Mouse (Mus musculus) left cerebral cortex, adult 11 months (tissue): ENCODE results near the gene Nfic.

Experiments used
- DNase-seq: peaks from one replicate; pipeline ENCODE4 v3.0.0; 2022; ENCODE audit warnings: low spot score

The Nfic gene

DNA sequence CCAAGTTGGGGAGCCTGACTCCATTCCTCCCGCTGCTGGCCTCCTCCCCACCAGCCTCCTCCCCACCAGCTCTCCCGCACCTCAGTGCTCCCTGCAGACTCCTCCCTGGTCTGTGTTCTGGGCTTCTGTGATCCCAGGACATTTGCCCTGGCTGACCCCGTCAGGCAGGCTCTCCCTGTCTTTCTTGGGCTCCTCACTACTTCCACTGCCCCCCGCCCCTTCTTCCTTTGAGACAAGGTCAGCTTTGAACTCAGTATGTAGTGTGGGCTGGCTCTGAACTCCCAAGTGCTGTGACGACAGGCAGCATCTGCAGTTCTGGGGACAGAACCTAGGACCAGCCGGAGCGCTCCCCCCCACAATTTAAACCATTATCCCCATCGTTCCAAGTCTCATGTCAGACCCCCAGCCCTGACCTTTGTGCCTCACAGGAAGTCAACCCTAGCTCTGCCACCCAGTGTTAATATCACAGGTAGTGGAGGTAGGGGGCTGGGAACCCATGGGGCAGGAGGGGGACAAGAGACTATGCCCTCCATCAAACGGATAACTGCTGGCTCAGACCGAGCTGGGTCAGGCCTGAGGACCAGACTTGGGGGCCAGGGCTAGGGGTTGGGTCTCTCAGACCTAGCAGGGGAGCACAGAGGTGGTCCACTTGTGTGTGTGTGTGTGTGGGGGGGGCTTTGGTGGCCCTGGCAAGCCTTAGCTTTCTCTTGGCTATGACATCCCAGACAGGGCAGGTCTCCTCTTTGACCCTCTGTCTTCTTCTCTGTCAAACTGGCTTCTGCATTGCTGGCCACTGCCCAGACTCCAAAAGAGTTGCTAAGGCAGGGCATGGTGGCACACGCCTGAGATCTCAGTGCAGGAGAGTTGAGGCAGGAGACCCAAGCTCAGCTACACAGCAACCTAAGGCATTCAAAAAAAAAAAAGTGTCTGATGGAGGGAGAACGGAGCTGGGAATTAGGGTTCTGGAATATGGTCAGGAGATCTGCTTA is 37.9 kb downstream of the Nfic start:
- no peak for DNase-seq

DNA sequence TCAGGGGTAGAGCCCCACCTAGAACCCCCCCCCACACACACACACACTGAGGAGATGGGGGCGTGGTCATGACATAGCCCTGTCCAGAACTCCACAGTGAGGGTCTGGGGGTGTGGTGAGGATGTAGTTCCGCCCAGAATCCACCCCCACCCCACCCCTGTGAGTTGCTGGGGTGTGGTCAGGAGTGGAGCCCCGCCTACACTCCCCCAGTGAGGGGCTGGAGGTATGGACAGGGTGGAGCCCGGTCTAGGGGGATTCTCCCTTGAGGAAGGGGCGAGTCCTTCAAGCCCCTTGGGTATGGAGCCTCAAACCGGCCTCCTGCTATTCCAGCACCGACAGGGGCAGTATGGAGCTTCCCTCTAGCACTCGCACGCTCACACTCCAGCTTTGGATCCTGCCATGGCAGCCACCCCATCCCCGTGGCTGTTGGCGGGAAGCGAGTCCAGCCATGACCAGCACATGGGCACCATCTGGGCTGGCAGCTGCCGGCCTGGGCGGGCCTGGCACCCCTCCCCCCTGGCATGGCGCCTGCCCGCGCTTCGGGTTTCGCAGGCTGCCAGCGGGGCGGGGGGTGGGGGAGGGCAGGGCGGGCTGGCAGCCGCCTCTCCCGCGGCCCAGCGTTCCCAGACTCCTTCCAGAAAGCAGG is 38.7 kb downstream of the Nfic start:
- peak; percentile 88 for DNase-seq

DNA sequence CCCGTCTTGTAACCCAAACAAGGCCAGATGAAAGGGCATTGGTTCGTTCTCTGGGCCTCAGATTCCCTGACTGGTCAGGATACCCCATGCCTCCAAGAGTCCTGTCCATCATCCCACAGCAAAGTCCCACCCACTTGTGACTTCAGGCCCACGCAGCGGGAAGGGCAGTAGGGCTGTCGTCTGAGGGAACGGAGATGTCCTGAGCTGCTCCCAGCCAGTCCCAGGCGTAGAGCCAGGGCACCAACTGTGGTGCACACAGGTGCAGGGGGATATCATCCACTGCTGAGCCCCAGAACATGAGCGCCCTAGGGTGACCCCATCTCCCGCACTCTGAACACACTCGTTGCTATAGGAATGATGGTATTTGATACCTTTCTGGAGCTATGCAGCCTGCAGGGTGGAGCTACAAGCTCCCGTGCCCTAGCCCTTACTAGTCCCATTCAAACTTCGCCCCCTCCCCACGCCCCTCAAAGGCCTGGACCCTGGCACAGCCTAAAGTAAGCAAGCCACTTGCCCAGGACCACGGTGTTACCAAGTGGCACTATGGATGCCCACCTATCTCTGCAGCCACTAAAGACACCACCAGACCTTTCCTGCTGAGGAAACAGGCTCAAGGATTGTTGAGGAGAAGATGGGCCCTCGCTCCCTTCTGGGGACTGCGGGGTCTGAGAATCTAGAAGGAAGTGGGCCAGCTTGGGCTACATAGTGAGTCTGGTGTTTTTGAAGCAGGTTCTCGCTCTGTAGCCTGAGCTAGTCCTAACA is 39.7 kb downstream of the Nfic start:
- DNase-seq, result no peak

DNA sequence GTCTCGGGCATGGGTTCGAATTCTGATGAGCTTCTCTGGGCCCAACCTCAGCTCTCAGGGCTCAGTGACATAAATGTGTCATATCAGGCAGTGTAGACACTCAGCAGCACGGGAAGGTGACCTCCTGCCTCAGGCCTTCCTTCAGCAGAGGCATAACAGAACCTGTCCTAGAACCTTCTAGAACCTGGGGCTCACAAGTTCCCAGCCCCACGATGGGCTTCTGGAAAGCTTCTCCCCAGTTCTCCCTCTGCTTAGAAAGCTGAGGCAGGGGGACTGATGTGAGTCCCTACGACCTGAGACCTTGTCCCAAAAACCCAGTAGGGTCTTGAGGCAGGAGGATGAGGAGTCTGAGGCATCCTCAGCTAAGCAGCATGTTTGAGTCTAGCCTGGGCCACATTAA is 40.3 kb downstream of the Nfic start:
- DNase-seq, result no peak

DNA sequence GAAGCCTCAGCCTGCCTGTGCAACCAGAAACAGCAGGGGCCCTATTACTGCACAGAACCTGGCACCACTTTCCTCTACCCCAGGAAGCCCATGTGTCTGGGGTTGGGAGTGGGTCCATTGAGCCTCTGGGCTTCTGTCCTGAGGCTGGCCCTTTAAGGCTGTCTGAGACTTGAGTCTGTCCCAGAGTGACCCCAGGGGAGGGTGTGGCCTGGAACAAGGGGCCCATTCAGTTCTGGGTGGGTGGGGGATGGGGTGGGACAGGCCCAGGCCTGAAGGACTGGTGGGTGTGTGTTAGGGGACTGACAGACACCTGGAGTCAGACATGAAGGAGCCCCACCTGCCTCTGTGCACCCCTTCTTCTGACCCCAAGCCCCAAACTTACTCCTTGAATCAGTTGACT is 40.8 kb downstream of the Nfic start:
- DNase-seq, result no peak

DNA sequence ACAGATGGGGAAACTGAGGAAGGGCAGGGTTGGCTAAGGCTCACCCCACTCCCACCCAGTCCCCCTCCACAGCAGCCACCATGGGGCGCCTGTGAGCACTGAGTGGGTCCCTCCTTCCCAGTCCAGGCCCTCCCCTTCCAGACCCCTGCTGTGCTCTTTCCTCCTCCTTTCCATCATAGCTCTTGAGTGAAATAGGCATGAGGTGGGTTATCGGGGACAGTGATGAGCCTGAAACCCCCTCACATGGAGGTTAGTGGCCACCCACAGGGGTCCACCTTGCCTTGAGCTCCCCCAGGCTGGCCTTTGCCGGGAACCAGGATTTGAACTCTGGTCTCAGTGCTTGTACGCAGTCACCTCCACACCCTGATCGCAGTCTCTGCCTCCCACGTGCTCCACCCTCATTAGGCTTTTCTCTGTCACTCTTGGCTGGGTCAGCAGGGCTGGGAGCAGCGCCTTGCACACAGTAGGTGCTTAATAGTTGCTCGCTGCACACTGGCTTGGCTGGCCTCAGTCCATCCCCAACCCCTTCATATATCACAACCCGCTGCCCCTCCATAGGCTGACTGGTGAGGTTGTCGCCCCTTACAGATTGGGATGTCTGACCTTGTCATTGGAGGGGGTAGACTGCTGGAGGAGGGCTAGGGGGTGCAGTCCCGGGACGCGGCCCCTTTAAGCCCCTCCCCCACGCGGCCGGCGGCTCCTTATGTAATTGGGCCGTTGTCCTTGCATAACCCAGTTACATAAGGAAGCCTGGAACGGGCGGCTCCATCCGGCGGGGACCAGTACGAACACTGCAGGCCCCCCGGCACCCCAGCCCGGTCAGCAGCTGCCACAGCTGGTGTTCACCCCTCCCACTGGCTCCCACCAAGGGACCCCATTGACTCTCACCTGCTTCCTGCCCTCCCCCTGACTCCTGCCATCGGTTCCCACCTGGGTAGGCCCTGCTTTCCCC is 41.8 kb downstream of the Nfic start:
- DNase-seq, result no peak

DNA sequence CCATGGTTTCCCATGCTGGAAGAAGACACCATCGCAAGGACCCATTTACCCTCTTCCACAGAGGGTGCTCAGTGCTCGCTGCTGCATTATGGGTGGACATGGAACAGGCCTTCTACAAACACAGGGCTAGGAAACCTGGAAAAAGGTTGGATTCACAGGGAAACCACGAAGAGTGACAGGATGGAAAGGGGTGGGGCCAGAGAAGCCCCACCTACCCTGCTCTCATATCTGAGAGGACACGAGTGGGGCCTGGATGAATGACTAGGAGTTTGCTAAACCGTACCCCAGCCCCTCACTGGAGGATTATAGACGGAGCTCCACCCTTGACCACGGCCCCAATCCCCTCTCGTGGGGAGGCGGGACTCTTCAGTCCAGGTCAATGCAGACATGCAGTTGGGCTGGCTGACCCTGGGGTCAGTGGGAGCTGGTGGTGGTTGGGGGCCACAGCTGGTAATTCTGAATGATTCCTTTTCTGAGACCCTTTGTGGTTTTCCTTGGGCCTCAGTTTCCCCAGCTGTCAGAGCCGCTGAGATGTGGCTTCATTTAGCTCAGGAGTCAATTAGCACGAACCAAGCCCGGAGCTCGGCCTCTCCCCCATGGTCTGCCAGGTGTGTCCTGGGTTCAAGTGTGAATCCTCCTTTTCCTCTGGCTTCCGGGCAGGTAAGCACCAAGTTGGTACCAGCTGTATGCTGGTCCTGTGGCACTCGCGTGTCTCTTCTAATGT is 42.7 kb downstream of the Nfic start:
- DNase-seq, result no peak

DNA sequence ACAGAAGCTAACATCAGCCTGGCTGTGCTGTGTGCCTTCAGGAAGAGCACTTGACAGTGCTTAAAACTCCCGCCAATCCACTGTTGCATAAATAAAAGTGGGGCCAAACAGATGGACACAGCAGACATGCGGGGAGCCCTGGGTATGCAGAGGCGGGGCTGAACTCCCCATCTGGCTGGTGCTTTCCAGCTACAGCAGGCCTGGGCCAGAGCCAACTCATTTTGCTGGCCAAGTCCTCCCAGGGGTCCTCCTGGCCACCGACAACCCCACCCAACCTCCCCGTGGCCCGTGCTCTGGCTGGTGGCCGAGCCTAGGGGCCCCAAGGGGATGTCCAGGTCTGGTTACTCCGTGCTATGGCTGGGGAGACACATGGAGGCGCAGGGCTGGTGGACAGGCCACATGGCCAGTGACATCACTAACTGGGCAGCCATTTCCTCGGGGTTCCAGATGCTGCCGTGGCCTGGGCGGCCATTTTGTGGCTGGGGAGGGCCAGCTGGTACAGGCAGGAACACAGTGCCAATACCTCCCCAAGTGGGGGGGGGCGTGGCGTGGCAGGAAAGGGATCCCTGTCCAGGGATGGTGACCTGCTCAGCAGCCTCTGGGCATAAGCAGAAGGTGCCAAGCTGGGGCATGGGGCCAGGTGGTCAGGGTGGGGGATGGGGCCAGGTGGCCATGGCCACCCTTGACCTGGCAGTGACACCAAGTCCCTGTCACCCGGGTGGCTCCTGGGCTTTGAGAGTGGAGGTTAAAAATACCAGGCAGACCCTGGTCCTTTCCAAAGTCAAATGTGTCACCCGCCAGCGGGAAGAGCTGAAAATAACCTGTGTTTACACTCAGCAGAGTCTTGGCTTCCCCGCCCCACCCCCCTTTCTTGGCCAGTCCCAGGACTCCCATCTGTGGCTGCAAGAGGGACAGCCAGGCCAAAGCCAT is 43.7 kb downstream of the Nfic start:
- no peak for DNase-seq

DNA sequence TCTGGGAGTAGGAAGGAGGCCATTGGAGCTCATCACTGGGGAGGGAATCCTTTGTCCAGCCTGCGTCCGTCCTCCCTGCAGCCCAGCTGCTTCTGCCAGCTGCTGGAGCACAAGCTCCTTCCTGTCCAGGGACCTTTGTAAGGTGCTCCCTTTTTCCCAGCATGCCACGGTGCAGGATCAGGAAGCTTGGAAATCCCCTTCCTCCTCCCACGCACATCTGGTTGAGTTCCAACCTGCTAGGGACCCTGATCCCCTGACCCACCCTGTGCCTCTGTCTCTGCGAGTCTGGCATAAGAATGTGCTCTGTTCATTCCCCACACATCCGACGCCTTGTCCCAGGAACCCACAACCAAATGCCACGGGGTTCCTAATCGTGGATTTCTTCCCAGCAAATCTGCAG is 44.5 kb downstream of the Nfic start:
- DNase-seq, result no peak

DNA sequence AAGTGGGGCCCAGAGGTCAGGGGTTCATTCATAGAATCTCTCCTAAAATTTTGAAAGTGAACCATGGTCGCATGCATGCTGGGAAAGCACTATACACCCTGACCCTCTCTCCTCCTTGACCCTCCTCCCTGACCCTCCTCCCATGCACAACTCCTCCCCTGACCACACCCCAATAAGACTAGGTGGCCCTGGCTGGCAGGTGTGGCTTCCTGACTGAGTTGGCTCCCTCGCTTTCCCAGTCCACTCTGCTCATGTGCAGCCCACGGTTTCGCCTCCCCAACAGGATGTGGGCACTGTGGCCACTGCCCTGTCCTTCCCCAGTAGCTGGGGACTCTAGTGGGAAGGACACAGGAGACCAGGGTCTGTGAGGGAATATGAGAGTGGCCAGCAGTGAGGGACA is 45.1 kb downstream of the Nfic start:
- no peak for DNase-seq

DNA sequence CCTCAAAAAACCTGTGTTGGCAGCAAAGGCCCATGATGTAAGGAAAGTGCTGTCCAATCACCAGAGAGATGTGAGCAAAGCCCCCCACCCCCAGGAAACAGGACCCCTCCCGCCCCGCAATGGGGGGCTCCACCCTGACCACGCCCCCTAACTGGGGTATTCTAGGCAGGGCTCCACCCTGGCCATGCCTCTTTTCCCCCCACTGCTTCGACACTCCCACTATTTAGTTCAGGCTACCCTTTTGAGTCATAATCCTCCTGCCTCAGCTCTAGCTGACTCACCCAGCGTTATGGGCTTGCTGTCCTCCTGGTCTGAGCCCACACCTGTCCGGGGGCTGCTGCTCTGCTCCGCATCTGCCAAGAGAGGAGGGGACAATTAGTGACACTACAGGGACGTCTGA is 46.1 kb downstream of the Nfic start:
- no peak for DNase-seq

DNA sequence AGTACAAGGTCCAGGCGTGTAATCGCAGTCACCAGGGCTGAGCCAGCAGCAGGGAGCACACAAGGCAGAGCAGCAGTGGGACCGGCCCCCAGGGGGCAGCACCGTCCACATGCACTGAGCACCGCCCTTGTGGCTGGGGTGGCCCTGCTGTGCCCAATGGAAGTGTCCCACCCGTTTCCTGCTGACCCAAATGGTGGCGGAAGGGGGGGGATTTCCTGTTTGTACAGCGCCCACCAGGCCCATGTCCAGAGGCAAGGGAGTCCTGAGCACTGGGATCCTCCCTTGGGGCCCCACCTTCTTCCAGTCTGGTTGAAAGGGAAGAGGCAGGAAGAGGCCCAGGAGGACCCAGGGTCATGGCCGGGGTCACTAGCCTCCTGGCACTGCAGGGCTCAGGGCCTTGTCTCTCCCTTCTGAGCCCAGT is 46.6 kb downstream of the Nfic start:
- DNase-seq, result no peak

DNA sequence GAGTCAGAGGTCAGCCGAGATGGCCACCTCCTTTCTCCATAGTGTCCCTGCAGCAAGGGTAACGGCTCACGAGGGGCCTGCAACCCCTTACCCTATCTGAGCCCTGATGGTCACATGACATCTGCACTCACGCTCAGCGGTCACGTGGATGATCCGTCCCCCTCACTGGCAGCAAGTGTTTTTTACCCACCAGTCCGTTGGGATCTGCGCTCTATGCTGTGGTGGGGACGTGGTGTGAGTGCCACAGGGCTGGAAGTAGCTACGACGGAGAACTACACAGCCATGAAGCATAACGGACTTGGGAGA is 47.1 kb downstream of the Nfic start:
- no peak for DNase-seq

DNA sequence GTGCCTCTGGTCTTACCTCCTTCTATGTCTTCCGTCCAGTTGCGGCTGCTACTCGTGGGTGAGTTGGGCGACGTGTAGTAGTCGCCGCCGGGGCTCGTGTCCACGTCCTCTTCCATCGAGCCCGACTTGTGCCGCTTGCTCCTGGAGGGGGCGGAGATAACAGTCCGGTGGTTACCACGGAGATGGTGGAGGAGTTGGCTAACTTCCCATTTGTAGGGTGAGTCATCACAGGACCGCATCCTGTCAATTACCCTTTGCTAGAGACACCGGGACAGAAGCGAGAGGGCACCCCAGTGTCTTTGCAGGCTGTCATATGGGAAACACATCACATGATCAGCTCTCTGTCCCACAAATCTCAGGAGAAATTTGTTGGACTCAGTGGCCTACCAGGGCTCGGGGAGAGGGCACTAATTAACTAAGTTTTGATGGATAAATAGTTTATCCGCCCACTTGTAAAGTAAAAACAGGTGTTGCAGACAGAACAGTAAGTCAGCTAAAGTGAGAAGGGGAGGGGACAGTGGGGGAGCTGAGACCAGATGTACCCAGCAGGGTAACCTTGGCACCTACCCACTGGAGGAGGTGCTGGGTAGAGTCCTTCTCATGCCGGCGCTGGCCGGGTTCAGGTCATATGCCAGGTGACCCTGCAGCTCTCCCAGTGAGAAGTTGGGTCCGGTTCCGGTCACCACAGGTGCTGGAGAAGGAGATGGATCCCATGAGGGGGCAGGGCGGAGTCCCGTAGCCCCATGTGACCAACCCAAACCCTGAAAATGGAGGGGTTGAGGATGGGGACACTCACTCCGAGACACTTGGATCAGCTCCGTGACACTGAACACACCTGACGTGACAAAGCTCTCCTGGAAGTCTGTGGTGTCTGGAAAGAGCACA is 47.7 kb downstream of the Nfic start:
- DNase-seq, result no peak

DNA sequence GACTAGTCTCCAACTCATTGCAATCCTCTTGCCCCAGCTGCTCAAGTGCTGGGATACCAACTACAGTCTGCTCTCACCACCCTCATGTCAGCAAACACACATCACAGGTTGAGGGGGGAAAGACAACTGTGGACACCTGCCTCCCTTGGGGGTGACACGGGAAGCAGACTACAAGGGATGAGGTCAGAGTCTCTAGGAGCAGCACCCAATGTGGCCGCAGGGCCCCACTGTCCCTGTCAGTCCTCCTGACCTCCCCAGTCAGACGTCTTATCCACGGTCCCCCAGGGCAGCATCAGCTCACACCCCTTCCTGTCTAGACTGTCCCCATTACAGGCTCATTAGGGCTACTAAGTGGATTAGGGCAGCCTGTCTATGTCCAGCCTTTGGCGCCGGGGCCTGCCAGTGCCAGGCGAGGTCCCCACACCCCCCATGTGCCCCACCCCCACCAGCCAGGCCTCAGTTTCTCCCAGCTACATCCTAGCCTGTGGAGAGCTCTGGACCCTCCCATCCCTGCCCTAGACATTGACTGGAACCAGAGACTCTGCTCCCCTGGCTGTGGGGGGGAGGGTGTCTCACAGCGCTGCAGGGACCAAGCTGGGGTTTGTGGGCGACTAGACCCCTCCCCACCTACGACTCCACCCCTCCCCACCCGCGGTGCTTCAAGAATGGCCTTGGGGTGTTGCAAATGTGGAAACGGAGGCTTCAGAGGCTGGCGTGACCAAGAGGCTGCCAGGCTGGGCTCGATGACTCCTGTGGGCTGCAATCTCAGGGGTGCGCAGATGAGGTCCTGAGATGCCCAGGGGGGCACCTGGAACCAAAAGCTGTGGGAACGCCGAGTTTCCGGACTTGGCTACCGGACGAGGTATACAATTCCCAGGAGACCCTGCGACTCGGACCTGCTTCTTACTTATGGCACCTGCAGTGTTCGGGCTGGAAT is 48.7 kb downstream of the Nfic start:
- no peak for DNase-seq

DNA sequence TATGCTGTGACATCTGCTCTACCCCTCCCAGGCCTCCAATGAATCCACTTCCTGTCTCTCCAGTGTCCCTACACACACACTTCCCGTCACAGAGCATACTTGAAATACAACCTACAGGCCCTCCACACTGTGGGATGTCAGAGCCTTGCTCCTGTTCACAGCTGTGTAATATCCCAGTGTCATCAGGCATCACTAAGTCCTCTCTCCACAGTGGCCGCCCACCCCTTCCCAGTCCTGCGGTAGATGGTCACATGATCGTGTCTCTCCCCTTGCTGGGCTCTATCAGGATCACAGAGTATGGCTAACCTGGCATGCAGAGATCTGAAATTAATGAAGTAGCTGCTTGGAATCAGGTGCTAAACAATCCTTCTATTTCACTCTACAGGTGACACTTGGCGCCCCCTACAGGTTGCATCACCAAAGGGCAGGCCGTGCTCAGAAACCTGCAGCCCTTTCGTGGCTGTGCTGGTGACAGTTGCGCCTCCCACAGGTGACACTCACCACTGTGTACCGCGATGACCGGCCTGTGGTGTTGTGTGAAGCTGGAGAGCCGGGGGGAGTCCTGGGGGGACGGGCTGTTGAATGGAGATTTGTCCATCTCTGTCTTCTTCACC is 49.7 kb downstream of the Nfic start:
- no peak for DNase-seq

DNA sequence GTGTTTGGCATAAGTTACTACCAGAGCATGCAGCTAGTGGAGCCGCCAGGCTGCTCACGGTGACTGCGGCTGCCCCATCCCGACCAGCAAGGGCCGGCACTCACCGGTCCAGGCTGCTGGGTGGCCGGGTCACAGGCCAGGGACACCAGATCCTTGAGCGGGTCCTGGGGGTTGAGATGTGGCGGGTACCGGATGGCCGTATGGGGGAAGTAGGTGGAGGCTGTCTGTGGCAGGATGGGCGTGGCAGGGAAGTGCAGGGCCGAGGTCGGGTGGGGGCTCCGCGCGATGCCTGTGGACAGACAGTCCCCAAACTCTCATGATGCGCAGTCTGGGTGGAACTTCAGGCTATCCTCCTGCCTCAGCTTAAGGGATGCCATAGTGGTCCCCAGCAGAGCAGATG is 50.7 kb downstream of the Nfic start:
- DNase-seq, result no peak
